Mouse (Mus musculus) hindbrain, embryonic 12.5 days (tissue): ENCODE results near the gene Pramel7. TPM values are rescaled to one million over a fixed set of nuclear protein-coding genes. Genes with fewer than 3 reads are reported as not detected.
"Not testable (repeated sequence)": the region's sequence is repeated elsewhere in the genome, so short reads cannot be mapped to it uniquely, and the experiment has no call there.

Experiments used
- ATAC-seq: fragments of 200-750 bp; cut with Nextera tagmentation; 2 replicates; pipeline ENCODE4 v1.8.0; 2017; ENCODE audit warnings: moderate TSS enrichment; ENCODE audit not compliant: low FRiP score
- H3K27ac ChIP-seq: fragments of 300-500 bp; sonication (generic); 2 replicates; pipeline ENCODE4 v1.5.1; 2016; ENCODE audit warnings: mild to moderate bottlenecking
- H3K27me3 ChIP-seq: fragments of 300-500 bp; sonication (generic); 2 replicates; pipeline ENCODE4 v1.6.1; 2016; ENCODE audit warnings: mild to moderate bottlenecking
- H3K36me3 ChIP-seq: fragments of 300-500 bp; sonication (generic); 2 replicates; pipeline ENCODE4 v1.6.1; 2016; ENCODE audit warnings: mild to moderate bottlenecking
- H3K4me1 ChIP-seq: fragments of 300-500 bp; sonication (generic); 2 replicates; pipeline ENCODE4 v1.6.1; 2016
- H3K4me2 ChIP-seq: fragments of 300-500 bp; sonication (generic); replicated peaks from 2 replicates; pipeline ENCODE4 v1.6.1; 2016; ENCODE audit warnings: mild to moderate bottlenecking
- H3K4me3 ChIP-seq: fragments of 300-500 bp; sonication (generic); 2 replicates; pipeline ENCODE4 v1.5.1; 2016; ENCODE audit warnings: mild to moderate bottlenecking
- H3K9ac ChIP-seq: fragments of 300-500 bp; sonication (generic); 2 replicates; pipeline ENCODE4 v1.6.1; 2016; ENCODE audit warnings: mild to moderate bottlenecking, moderate library complexity
- H3K9me3 ChIP-seq: fragments of 300-500 bp; sonication (generic); replicated peaks from 2 replicates; pipeline ENCODE4 v1.6.1; 2016; ENCODE audit warnings: mild to moderate bottlenecking
- WGBS: fragments of 180-500 bp; shearing (Covaris S2); methylation state at CpG from one replicate; pipeline ENCODE4 v1.1.7; 2016; 5-methylcytosine and 5-hydroxymethylcytosine counted together
- polyA plus RNA-seq: library from polyadenylated mRNA; unstranded; fragments of >200 nt; fragmentation: Nextera tagmentation; extraction: Ambion mirVana; gene quantifications from 2 replicates; pipeline ENCODE4 v1.2.1, GENCODE M21; 2016

Pramel7 gene
- not detected in 2 replicates for polyA plus RNA-seq

- H3K36me3 ChIP-seq, H3K9me3 ChIP-seq, H3K9ac ChIP-seq, H3K27ac ChIP-seq, H3K4me1 ChIP-seq, H3K27me3 ChIP-seq, ATAC-seq, H3K4me2 ChIP-seq, H3K4me3 ChIP-seq: not testable (repeated sequence)
- WGBS = 91% methylated on average over 3 of the region's 5 CpGs
Measured at GRCm38 (mm10) chr2:87496993-87497392, at the start of gene Pramel7. Pramel7 (minus strand) TSS chr2:87497093.

GRCm38 (mm10) chr2:87545442-87545841 lies 48.5 kb upstream of the Pramel7 start, which contains the start of gene Olfr1128:
Olfr1128 (minus strand) TSS chr2:87545542.
- H3K9me3 ChIP-seq = no peaks in the 10 kb centered on the region
- H3K27ac ChIP-seq = no peak within 1 kb of the TSS
- ATAC-seq = no peak
- no peaks in the 10 kb centered on the region for H3K36me3 ChIP-seq
- no peaks in the 10 kb centered on the region for H3K27me3 ChIP-seq
- H3K9ac ChIP-seq = no peak within 1 kb of the TSS
- H3K4me1 ChIP-seq = no peaks in the 10 kb centered on the region
- WGBS = 93% methylated on average over 1 of the region's 1 CpGs
- no peak within 1 kb of the TSS for H3K4me2 ChIP-seq
- H3K4me3 ChIP-seq = no peak within 1 kb of the TSS

GRCm38 (mm10) chr2:87534826-87535225 lies 37.9 kb upstream of the Pramel7 start:
- H3K4me3 ChIP-seq = no peak overlapping the region
- no peak for ATAC-seq
- no peaks in the 10 kb centered on the region for H3K36me3 ChIP-seq
- no peaks in the 10 kb centered on the region for H3K4me1 ChIP-seq
- WGBS = 75% methylated on average over 2 of the region's 2 CpGs
- H3K27me3 ChIP-seq = no peaks in the 10 kb centered on the region
- H3K9me3 ChIP-seq = no peaks in the 10 kb centered on the region
- no peak overlapping the region for H3K4me2 ChIP-seq
- H3K27ac ChIP-seq = no peak overlapping the region
- H3K9ac ChIP-seq = no peak overlapping the region

- H3K27ac ChIP-seq = no peak within 1 kb of the TSS
- no peak within 1 kb of the TSS for H3K9ac ChIP-seq
- no peak within 1 kb of the TSS for H3K4me2 ChIP-seq
- no peak within 1 kb of the TSS for H3K4me3 ChIP-seq
- H3K36me3 ChIP-seq = no peaks in the 10 kb centered on the region
- no peaks in the 10 kb centered on the region for H3K9me3 ChIP-seq
- H3K27me3 ChIP-seq = no peaks in the 10 kb centered on the region
- no peaks in the 10 kb centered on the region for H3K4me1 ChIP-seq
- no peak for ATAC-seq
Measured at GRCm38 (mm10) chr2:87531496-87531895, 34.6 kb upstream of the Pramel7 start, which contains the start of gene Olfr153. Olfr153 (plus strand) TSS chr2:87531796.

- whole genome bisulfite sequencing = 37% methylated on average over 39 of the region's 39 CpGs
- H3K4me1 ChIP-seq, H3K36me3 ChIP-seq, H3K9ac ChIP-seq, H3K27ac ChIP-seq, H3K27me3 ChIP-seq, H3K9me3 ChIP-seq: not testable (repeated sequence)
- ATAC-seq = peak; percentile 71; the same call in 1 of the 2 replicates
- Histone ChIP-seq H3K4me3 (peak overlapping the region; percentile 13; the same call in 1 of the 2 replicates), H3K4me2 (peak overlapping the region; percentile 43)
Measured at GRCm38 (mm10) chr2:87525899-87526616, 29.2 kb upstream of the Pramel7 start.

- H3K36me3 ChIP-seq = no peaks in the 10 kb centered on the region
- no peak overlapping the region for H3K4me2 ChIP-seq
- WGBS = 88% methylated on average over 4 of the region's 4 CpGs
- H3K27ac ChIP-seq = no peak overlapping the region
- no peaks in the 10 kb centered on the region for H3K4me1 ChIP-seq
- no peaks in the 10 kb centered on the region for H3K27me3 ChIP-seq
- H3K9me3 ChIP-seq = no peaks in the 10 kb centered on the region
- no peak overlapping the region for H3K9ac ChIP-seq
- no peak overlapping the region for H3K4me3 ChIP-seq
- no peak for ATAC-seq
Measured at GRCm38 (mm10) chr2:87520651-87521050, 23.8 kb upstream of the Pramel7 start.

- WGBS = 87% methylated on average over 3 of the region's 3 CpGs
- Histone ChIP-seq H3K4me2 (no peak overlapping the region), H3K36me3 (no peaks in the 10 kb centered on the region), H3K27me3 (no peaks in the 10 kb centered on the region), H3K4me1 (no peaks in the 10 kb centered on the region), H3K4me3 (no peak overlapping the region), H3K9ac (no peak overlapping the region), H3K27ac (no peak overlapping the region), H3K9me3 (no peaks in the 10 kb centered on the region)
- no peak for ATAC-seq
Measured at GRCm38 (mm10) chr2:87516581-87516980, 19.7 kb upstream of the Pramel7 start.

GRCm38 (mm10) chr2:87515457-87516060 lies 18.7 kb upstream of the Pramel7 start:
- Histone ChIP-seq H3K4me3 (no peak overlapping the region), H3K9ac (no peak overlapping the region), H3K4me2 (no peak overlapping the region), H3K4me1 (no peaks in the 10 kb centered on the region), H3K9me3 (no peaks in the 10 kb centered on the region), H3K36me3 (no peaks in the 10 kb centered on the region), H3K27ac (no peak overlapping the region), H3K27me3 (no peaks in the 10 kb centered on the region)
- no peak for ATAC-seq
- 83% methylated on average over 7 of the region's 8 CpGs for WGBS

- no peaks in the 10 kb centered on the region for H3K36me3 ChIP-seq
- no peaks in the 10 kb centered on the region for H3K4me1 ChIP-seq
- no peak overlapping the region for H3K4me3 ChIP-seq
- H3K9me3 ChIP-seq = no peaks in the 10 kb centered on the region
- ATAC-seq = no peak
- H3K9ac ChIP-seq = no peak overlapping the region
- no peak overlapping the region for H3K4me2 ChIP-seq
- no peaks in the 10 kb centered on the region for H3K27me3 ChIP-seq
- no peak overlapping the region for H3K27ac ChIP-seq
- 88% methylated on average over 2 of the region's 2 CpGs for WGBS
Measured at GRCm38 (mm10) chr2:87515046-87515445, 18.2 kb upstream of the Pramel7 start.

GRCm38 (mm10) chr2:87506265-87506664 lies 9.4 kb upstream of the Pramel7 start, which contains the start of gene Pramel6:
Pramel6 (plus strand) TSS chr2:87506565.
- Histone ChIP-seq H3K4me2 (no peak within 1 kb of the TSS), H3K9ac (no peak within 1 kb of the TSS), H3K27me3 (no peaks in the 10 kb centered on the region), H3K27ac (no peak within 1 kb of the TSS), H3K4me3 (no peak within 1 kb of the TSS), H3K9me3 (no peaks in the 10 kb centered on the region), H3K4me1 (no peaks in the 10 kb centered on the region), H3K36me3 (no peaks in the 10 kb centered on the region)
- 87% methylated on average over 6 of the region's 6 CpGs for WGBS
- no peak for ATAC-seq

GRCm38 (mm10) chr2:87482276-87482675 lies 14.6 kb downstream of the Pramel7 start:
- no peak overlapping the region for H3K27ac ChIP-seq
- no peak for ATAC-seq
- 79% methylated on average over 2 of the region's 2 CpGs for WGBS

GRCm38 (mm10) chr2:87481158-87481557 lies 15.7 kb downstream of the Pramel7 start:
- H3K36me3 ChIP-seq = no peaks in the 10 kb centered on the region
- H3K4me3 ChIP-seq = no peak overlapping the region
- WGBS = 89% methylated on average over 4 of the region's 4 CpGs
- H3K4me1 ChIP-seq = no peaks in the 10 kb centered on the region
- no peak overlapping the region for H3K4me2 ChIP-seq
- no peak for ATAC-seq
- no peaks in the 10 kb centered on the region for H3K27me3 ChIP-seq
- H3K9me3 ChIP-seq = no peaks in the 10 kb centered on the region
- no peak overlapping the region for H3K9ac ChIP-seq
- H3K27ac ChIP-seq = no peak overlapping the region

More at GRCm38 (mm10) chr2:87482276-87482675, 14.6 kb downstream of the Pramel7 start:
- H3K36me3 ChIP-seq = no peaks in the 10 kb centered on the region
- no peak overlapping the region for H3K9ac ChIP-seq
- H3K4me3 ChIP-seq = no peak overlapping the region
- H3K4me2 ChIP-seq = no peak overlapping the region
- H3K27me3 ChIP-seq = no peaks in the 10 kb centered on the region
- no peaks in the 10 kb centered on the region for H3K9me3 ChIP-seq
- H3K4me1 ChIP-seq = no peaks in the 10 kb centered on the region

- no peak for ATAC-seq
- no peak overlapping the region for H3K4me3 ChIP-seq
- no peak overlapping the region for H3K27ac ChIP-seq
Measured at GRCm38 (mm10) chr2:87480207-87480606, 16.7 kb downstream of the Pramel7 start.

More at GRCm38 (mm10) chr2:87480207-87480606, 16.7 kb downstream of the Pramel7 start:
- H3K27me3 ChIP-seq = no peaks in the 10 kb centered on the region
- H3K9me3 ChIP-seq = no peaks in the 10 kb centered on the region
- no peak overlapping the region for H3K4me2 ChIP-seq
- no peaks in the 10 kb centered on the region for H3K36me3 ChIP-seq
- H3K9ac ChIP-seq = no peak overlapping the region
- no peaks in the 10 kb centered on the region for H3K4me1 ChIP-seq
